Mouse (Mus musculus) neural tube, embryonic 15.5 days (tissue): ENCODE data around the gene Ubxn4. TPM values are rescaled to one million over a fixed set of nuclear protein-coding genes. Genes with fewer than 3 reads are reported as not detected.

Experiments
- ATAC-seq: fragments of 200-750 bp; cut with Nextera tagmentation; 2 replicates; pipeline ENCODE4 v1.8.0; 2017; ENCODE audit warnings: mild to moderate bottlenecking, moderate TSS enrichment, moderate library complexity; ENCODE audit not compliant: low FRiP score
- H3K27ac ChIP-seq: fragments of 300-500 bp; sonication (generic); replicated peaks from 2 replicates; pipeline ENCODE4 v1.5.1; 2015; ENCODE audit warnings: mild to moderate bottlenecking, inconsistent platforms
- H3K27me3 ChIP-seq: fragments of 300-500 bp; sonication (generic); replicated peaks from 2 replicates; pipeline ENCODE4 v1.6.1; 2015; ENCODE audit warnings: inconsistent platforms
- H3K36me3 ChIP-seq: fragments of 300-500 bp; sonication (generic); 2 replicates; pipeline ENCODE4 v1.6.1; 2015; ENCODE audit warnings: inconsistent platforms
- H3K4me1 ChIP-seq: fragments of 300-500 bp; sonication (generic); 2 replicates; pipeline ENCODE4 v1.6.1; 2015; ENCODE audit warnings: inconsistent platforms
- H3K4me2 ChIP-seq: fragments of 300-500 bp; sonication (generic); 2 replicates; pipeline ENCODE4 v1.6.1; 2015; ENCODE audit warnings: inconsistent platforms, mild to moderate bottlenecking, moderate library complexity
- H3K4me3 ChIP-seq: fragments of 300-500 bp; sonication (generic); replicated peaks from 2 replicates; pipeline ENCODE4 v1.5.1; 2015; ENCODE audit warnings: mild to moderate bottlenecking, inconsistent platforms
- H3K9ac ChIP-seq: fragments of 300-500 bp; sonication (generic); replicated peaks from 2 replicates; pipeline ENCODE4 v1.6.1; 2015; ENCODE audit warnings: mild to moderate bottlenecking, inconsistent platforms
- H3K9me3 ChIP-seq: fragments of 300-500 bp; sonication (generic); replicated peaks from 2 replicates; pipeline ENCODE4 v1.6.1; 2016; ENCODE audit warnings: inconsistent platforms
- WGBS: fragments of 180-500 bp; shearing (Covaris S2); methylation state at CpG from one replicate; pipeline ENCODE4 v1.1.7; 2015; ENCODE audit warnings: mixed read lengths; 5-methylcytosine and 5-hydroxymethylcytosine counted together
- polyA plus RNA-seq: library from polyadenylated mRNA; unstranded; fragments of >200 nt; fragmentation: Nextera tagmentation; extraction: Ambion mirVana; gene quantifications from 2 replicates; pipeline ENCODE4 v1.2.1, GENCODE M21; 2015

The Ubxn4 gene
- polyA plus RNA-seq, 1 experiment from 2014 or later, result 80.4 TPM

DNA sequence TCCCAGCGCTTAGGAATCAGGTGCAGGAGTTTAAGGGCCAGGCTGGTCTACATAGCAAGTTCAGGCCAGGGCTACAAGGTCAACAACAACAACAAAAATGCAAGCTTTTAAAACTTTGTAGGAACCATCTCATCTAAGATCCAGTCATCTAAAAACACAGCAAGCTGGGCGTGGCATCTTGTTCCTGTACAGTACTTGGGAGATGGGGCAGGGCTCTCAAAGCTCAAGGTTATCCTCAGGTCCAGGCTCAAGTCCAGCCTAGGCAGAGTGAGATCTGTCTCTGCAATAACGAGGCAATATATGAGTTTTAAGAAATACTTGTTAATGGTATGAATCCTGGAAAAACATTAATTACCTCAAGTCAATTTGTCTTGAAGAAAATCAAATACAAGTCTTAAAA is 34.8 kb downstream of the Ubxn4 start:
- H3K9me3 ChIP-seq, result 0 out of 2 replicates have a peak, but pooled peaks cover 2% of the 10 kb centered on the region
- 97% methylated on average over 3 of the region's 3 CpGs for WGBS
- H3K9ac ChIP-seq, result no peak overlapping the region
- H3K4me1 ChIP-seq, result no peaks in the 10 kb centered on the region
- no peak for ATAC-seq
- no peaks in the 10 kb centered on the region for H3K27me3 ChIP-seq
- no peak overlapping the region for H3K4me3 ChIP-seq
- H3K27ac ChIP-seq, result no peak overlapping the region
- H3K36me3 ChIP-seq, result peaks cover 73% of the 10 kb centered on the region
- H3K4me2 ChIP-seq, result no peak overlapping the region

DNA sequence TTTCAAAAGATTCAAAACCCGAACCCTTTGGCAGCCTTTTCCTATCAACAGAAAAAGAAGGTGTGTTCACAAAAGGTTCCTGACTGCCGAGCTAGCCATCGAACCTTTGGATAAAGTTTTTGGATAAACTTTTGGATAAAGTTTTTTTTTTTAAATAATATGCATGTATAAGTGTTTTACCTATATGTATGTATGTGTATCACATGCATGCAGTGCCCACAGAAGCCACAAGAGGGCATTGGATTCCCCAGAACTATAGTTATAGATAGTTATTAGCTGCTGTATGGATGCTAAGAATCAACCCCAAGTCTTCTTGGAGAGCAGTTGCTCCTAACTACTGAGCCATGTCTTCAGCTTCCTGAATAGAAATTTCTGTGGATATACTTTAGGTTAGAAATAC is 38.0 kb downstream of the Ubxn4 start:
- H3K36me3 ChIP-seq, result peaks cover 46% of the 10 kb centered on the region
- no peaks in the 10 kb centered on the region for H3K4me1 ChIP-seq
- H3K9me3 ChIP-seq, result 0 out of 2 replicates have a peak, but pooled peaks cover 2% of the 10 kb centered on the region
- H3K9ac ChIP-seq, result no peak overlapping the region
- ATAC-seq, result no peak
- H3K27ac ChIP-seq, result no peak overlapping the region
- H3K4me2 ChIP-seq, result no peak overlapping the region
- no peak overlapping the region for H3K4me3 ChIP-seq
- no peaks in the 10 kb centered on the region for H3K27me3 ChIP-seq
- WGBS, result 98% methylated on average over 3 of the region's 3 CpGs

DNA sequence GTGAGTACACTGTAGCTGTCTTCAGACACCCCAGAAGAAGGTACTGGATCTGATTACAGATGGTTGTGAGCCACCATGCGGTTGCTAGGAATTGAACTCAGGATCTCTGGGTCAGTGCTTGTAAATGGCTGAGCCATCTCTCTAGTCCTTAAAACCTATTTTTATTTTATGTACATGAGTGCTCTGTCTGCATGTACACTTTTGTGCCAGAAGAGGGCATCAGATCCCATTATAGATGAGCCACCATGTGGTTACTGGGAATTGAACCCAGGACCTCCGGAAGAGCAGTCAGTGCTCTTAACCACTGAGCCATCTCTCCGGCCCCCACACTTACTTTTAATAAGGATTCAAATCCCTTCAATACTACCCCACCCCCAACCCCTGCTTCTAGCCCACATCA is 39.2 kb downstream of the Ubxn4 start:
- no peak for ATAC-seq
- H3K4me3 ChIP-seq, result no peak overlapping the region
- no peak overlapping the region for H3K9ac ChIP-seq
- H3K27me3 ChIP-seq, result no peaks in the 10 kb centered on the region
- 0 out of 2 replicates have a peak, but pooled peaks cover 2% of the 10 kb centered on the region for H3K9me3 ChIP-seq
- no peak overlapping the region for H3K27ac ChIP-seq
- no peak overlapping the region for H3K4me2 ChIP-seq
- H3K4me1 ChIP-seq, result no peaks in the 10 kb centered on the region
- peaks cover 36% of the 10 kb centered on the region for H3K36me3 ChIP-seq
- WGBS, result 98% methylated on average over 3 of the region's 3 CpGs

DNA sequence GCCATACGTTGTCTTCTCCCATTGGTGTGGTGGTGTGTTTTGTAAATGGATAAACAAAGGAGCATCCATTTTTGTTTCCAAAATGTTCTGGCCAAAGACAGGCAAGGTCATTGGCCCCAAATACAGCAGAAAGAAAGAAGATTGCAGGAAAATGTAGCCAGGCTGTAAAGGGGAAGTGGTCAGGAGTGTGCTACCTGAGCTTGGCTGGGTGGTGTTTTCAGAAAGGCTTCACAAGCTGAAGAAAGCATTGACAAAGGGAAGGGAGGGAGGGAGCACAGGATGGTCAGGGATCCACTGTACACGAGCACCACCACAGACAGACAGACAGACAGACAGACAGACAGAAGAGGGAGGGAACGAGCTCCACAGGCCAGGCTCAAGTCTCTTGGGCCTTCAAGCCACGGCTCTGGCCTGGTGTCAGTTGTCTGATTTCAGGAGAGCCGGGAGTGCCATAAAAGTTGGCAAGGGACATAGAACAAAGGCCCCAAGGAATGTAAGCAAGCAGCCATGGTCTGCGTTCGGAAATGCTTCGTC is 40.5 kb downstream of the Ubxn4 start:
- Histone ChIP-seq H3K27ac (no peak overlapping the region), H3K4me3 (no peak overlapping the region), H3K27me3 (no peaks in the 10 kb centered on the region), H3K9ac (no peak overlapping the region), H3K9me3 (0 out of 2 replicates have a peak, but pooled peaks cover 2% of the 10 kb centered on the region), H3K4me1 (no peaks in the 10 kb centered on the region), H3K4me2 (no peak overlapping the region), H3K36me3 (peaks cover 23% of the 10 kb centered on the region)
- WGBS, result 74% methylated on average over 8 of the region's 8 CpGs
- no peak for ATAC-seq

DNA sequence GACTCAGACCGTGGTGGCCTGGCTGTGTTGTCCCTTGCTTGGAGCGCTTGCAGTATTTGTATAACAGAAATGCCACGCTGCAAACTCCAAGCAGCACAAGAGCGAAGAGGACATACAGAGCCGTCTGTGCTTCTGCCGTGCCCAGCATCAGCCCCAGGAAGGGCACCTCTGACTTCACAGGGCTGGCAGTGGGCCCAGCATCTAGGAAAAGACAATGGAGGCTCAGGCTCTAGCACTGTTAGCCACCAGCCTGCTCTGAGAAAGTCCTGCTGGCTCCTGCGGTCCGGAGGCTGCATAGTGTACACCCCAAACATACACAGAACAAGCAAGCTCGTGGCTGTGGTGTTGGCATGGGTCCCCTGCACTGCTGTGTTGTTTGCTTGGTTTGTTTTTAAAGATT is 41.4 kb downstream of the Ubxn4 start:
- peaks cover 14% of the 10 kb centered on the region for H3K36me3 ChIP-seq
- H3K27ac ChIP-seq, result no peak overlapping the region
- no peaks in the 10 kb centered on the region for H3K27me3 ChIP-seq
- no peak overlapping the region for H3K9ac ChIP-seq
- H3K4me3 ChIP-seq, result no peak overlapping the region
- no peak for ATAC-seq
- no peaks in the 10 kb centered on the region for H3K4me1 ChIP-seq
- H3K9me3 ChIP-seq, result 0 out of 2 replicates have a peak, but pooled peaks cover 2% of the 10 kb centered on the region
- H3K4me2 ChIP-seq, result no peak overlapping the region
- WGBS, result 79% methylated on average over 9 of the region's 9 CpGs

DNA sequence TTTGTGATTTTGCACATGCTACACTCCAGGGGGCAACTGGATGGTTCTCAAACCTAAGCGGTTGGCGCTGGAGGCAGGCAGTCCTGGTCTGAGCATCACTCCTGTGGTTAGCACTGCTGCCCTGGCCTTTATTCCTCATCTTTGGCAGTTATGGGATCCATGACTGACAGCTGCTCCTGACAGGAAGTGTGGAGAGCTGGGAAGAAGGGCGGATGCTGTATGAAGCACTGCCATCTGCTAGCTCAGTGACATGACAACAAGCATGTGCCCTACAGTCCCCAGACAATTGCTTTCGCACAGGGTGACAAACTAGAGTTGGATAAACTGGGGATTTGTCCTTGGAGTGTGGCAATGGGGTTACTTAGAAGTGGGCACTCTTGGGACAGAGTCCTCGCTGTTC is 46.5 kb downstream of the Ubxn4 start:
- Histone ChIP-seq H3K27ac (no peak overlapping the region), H3K36me3 (no peaks in the 10 kb centered on the region), H3K4me2 (no peak overlapping the region), H3K27me3 (no peaks in the 10 kb centered on the region), H3K9ac (no peak overlapping the region), H3K9me3 (no peaks in the 10 kb centered on the region), H3K4me3 (no peak overlapping the region), H3K4me1 (no peaks in the 10 kb centered on the region)
- 84% methylated on average over 5 of the region's 5 CpGs for whole genome bisulfite sequencing
- ATAC-seq, result no peak

DNA sequence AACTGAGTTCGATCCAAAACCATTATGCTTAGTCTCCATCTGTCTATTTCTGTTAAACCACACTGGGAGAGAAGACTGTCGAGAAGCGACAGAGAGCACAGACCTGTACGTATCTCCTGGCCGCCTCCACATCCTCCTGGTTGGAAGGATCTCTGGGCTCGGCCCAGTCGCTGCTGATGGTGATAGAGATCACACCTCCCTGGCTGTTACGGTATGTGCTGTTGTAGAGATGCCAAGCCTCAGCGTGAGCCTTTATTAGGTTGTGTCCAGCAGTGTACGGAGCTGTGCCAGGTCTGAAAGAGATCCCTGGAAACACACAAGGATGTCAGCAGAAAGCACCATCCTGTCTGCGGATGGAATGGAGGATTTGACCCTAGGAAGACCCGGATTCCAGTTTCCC is 49.8 kb downstream of the Ubxn4 start:
- no peak overlapping the region for H3K4me3 ChIP-seq
- H3K4me2 ChIP-seq, result no peak overlapping the region
- H3K9me3 ChIP-seq, result no peaks in the 10 kb centered on the region
- H3K4me1 ChIP-seq, result no peaks in the 10 kb centered on the region
- no peaks in the 10 kb centered on the region for H3K36me3 ChIP-seq
- WGBS, result 87% methylated on average over 12 of the region's 12 CpGs
- no peak for ATAC-seq
- H3K27me3 ChIP-seq, result no peaks in the 10 kb centered on the region
- no peak overlapping the region for H3K9ac ChIP-seq
- no peak overlapping the region for H3K27ac ChIP-seq

DNA sequence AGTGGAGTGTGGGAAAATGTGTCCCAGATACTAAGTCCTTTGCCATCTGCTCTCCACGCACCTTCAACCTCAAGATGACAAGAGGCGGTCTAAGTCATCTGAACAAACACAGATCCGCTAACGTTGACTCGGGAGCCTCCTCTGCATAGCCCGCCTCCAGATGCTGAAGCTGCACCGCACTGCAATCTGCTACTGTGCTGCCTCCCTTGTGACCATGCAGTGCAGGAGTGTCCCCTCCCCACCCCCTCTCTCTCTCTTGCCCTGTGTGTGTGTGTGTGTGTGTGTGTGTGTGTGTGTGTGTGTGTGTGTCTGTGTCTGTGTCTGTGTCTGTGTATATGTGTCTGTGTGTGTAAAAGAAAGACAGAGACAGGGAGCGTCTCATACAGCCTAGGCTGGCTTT is 51.5 kb downstream of the Ubxn4 start:
- no peaks in the 10 kb centered on the region for H3K27me3 ChIP-seq
- no peak overlapping the region for H3K27ac ChIP-seq
- ATAC-seq, result peak; percentile 53; the same call in 1 of the 2 replicates
- no peak overlapping the region for H3K9ac ChIP-seq
- H3K4me3 ChIP-seq, result no peak overlapping the region
- WGBS, result 82% methylated on average over 8 of the region's 8 CpGs
- no peaks in the 10 kb centered on the region for H3K4me1 ChIP-seq
- H3K4me2 ChIP-seq, result no peak overlapping the region
- no peaks in the 10 kb centered on the region for H3K36me3 ChIP-seq
- no peaks in the 10 kb centered on the region for H3K9me3 ChIP-seq

DNA sequence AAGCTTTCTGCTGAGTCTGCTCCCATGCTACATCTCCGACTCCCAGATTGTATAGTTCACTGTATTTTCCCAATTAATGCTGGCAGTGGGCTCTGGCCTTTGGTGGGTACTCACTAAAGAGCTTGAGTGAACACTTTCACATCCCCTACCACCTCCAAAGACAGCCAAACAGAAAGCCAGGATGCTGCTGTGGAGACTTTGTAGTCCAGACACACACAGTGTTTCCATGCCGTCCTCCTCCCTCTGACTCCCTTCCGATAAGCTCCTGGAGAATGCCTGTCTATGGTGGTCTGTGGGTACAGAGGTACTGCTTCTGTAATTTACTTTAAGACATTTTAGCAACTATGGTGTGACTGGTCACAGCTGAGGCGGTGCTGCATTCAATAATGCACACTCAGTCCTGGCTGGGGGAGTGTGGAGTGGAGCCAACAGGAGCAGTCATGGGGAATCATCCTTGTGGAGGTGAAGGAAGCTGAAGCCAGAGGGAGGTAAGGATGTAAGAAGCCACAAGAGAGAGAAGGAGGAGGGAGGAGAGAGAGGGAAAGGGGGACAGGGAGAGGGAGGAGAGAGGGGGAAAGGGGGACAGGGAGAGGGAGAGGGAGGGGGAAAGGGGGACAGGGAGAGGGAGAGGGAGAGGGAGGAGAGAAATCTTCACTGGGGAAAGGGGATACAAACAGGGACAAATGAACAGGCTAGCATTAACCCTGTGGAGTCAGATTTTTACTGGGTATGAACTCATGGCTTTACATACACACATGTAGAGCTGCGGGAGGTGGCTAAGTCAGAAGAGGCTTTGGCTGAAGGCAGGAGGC is 52.2 kb downstream of the Ubxn4 start:
- H3K4me3 ChIP-seq, result no peak overlapping the region
- H3K27ac ChIP-seq, result no peak overlapping the region
- no peak overlapping the region for H3K9ac ChIP-seq
- ATAC-seq, result 0 out of 2 replicates have a peak, but pooled peaks have one; percentile 41
- WGBS, result 68% methylated on average over 5 of the region's 5 CpGs
- H3K36me3 ChIP-seq, result no peaks in the 10 kb centered on the region
- H3K4me2 ChIP-seq, result no peak overlapping the region
- no peaks in the 10 kb centered on the region for H3K27me3 ChIP-seq
- H3K9me3 ChIP-seq, result no peaks in the 10 kb centered on the region
- no peaks in the 10 kb centered on the region for H3K4me1 ChIP-seq

DNA sequence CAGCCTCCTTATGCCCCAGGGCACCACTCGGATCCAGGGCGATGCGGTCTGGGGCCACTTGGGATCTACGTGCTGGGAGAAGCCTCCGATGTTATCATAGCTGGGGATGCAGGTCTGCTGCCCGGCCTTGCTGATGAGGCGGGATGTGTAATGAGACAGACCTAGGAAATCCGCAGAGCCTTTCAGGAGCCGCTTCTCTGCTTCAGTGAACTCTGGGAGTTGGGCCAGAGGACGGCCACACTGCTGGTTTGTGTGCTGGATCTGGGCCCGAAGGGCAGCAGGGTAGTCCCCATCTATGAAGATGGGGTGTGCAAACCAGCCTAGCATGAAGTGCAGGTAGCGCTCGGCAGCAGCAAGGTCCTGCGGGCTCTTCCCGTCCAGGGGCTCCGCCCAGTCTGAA is 60.1 kb downstream of the Ubxn4 start:
- H3K27ac ChIP-seq, result no peak overlapping the region
- H3K9me3 ChIP-seq, result no peaks in the 10 kb centered on the region
- no peak overlapping the region for H3K4me3 ChIP-seq
- no peaks in the 10 kb centered on the region for H3K4me1 ChIP-seq
- H3K4me2 ChIP-seq, result no peak overlapping the region
- ATAC-seq, result 0 out of 2 replicates have a peak, but pooled peaks have one; percentile 24
- no peaks in the 10 kb centered on the region for H3K27me3 ChIP-seq
- H3K36me3 ChIP-seq, result no peaks in the 10 kb centered on the region
- H3K9ac ChIP-seq, result no peak overlapping the region
- WGBS, result 86% methylated on average over 16 of the region's 16 CpGs

DNA sequence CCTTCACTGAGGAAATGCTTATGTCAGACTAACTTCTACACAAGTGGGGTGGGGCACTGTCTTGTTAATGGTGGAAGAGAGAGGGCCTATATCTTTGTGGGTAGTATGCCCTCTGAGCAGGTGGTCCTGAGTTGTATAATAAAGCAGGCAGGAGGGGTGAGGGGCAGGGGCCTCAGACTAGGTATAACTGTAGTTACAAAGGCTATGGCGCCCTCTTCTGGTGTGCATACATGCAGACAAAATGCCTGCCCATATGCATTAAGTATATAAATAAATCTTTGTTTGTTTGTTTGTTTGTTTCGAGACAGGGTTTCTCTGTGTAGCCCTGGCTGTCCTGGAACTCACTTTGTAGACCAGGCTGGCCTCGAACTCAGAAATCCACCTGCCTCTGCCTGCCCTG is 65.3 kb downstream of the Ubxn4 start:
- ATAC-seq, result no peak
- no peak overlapping the region for H3K4me3 ChIP-seq
- 86% methylated on average over 3 of the region's 3 CpGs for WGBS
- no peaks in the 10 kb centered on the region for H3K36me3 ChIP-seq
- H3K9ac ChIP-seq, result no peak overlapping the region
- H3K27ac ChIP-seq, result no peak overlapping the region
- no peaks in the 10 kb centered on the region for H3K4me1 ChIP-seq
- no peaks in the 10 kb centered on the region for H3K9me3 ChIP-seq
- no peaks in the 10 kb centered on the region for H3K27me3 ChIP-seq
- no peak overlapping the region for H3K4me2 ChIP-seq

DNA sequence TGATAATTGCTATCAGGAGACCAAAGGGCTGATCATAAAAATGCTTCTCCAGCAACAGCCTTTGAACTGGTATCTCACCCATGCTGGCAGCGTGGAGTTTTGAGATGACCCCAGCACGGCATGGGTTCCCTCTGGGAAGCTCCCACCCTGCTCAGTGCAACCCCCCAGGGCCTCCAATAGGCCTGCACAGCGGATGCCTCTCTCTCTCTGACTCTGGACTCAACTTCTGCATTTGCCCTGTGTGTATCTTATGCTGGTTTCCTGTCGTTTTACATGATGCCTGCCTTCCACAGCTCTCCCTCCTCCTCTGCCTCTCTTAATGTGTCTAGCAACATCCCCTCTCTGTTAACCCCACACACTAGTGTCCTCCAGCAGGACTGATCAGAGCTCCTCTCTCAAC is 70.9 kb downstream of the Ubxn4 start:
- H3K27me3 ChIP-seq, result no peaks in the 10 kb centered on the region
- H3K4me1 ChIP-seq, result 0 out of 2 replicates have a peak, but pooled peaks cover 2% of the 10 kb centered on the region
- WGBS, result 69% methylated on average over 4 of the region's 4 CpGs
- H3K36me3 ChIP-seq, result no peaks in the 10 kb centered on the region
- H3K9ac ChIP-seq, result no peak overlapping the region
- H3K9me3 ChIP-seq, result no peaks in the 10 kb centered on the region
- H3K4me2 ChIP-seq, result no peak overlapping the region
- ATAC-seq, result no peak
- H3K4me3 ChIP-seq, result no peak overlapping the region
- no peak overlapping the region for H3K27ac ChIP-seq
